Mouse (Mus musculus) forebrain, postnatal 0 days (tissue): ENCODE measurements around the gene Map3k20. TPM values are rescaled to one million over a fixed set of nuclear protein-coding genes. Genes with fewer than 3 reads are reported as not detected.

Source experiments
- ATAC-seq: fragments of 200-750 bp; cut with Nextera tagmentation; 2 replicates; pipeline ENCODE4 v1.8.0; 2017; ENCODE audit warnings: mild to moderate bottlenecking, moderate library complexity
- DNase-seq: peaks from one replicate; pipeline ENCODE4 v3.0.0-alpha.2; 2015
- H3K27ac ChIP-seq: fragments of 300-500 bp; sonication (generic); 2 replicates; pipeline ENCODE4 v1.5.1; 2014; ENCODE audit warnings: low read depth, mild to moderate bottlenecking, antibody characterized with exemption, low read length, moderate library complexity, mixed read lengths
- H3K27me3 ChIP-seq: fragments of 300-500 bp; sonication (generic); 2 replicates; pipeline ENCODE4 v1.6.1; 2014; ENCODE audit warnings: mild to moderate bottlenecking, low read length, mixed read lengths; ENCODE audit not compliant: insufficient read depth
- H3K36me3 ChIP-seq: fragments of 300-500 bp; sonication (generic); 2 replicates; pipeline ENCODE4 v1.6.1; 2014; ENCODE audit warnings: mild to moderate bottlenecking, moderate library complexity; ENCODE audit not compliant: insufficient read depth
- H3K4me1 ChIP-seq: fragments of 300-500 bp; sonication (generic); 2 replicates; pipeline ENCODE4 v1.6.1; 2014; ENCODE audit warnings: antibody characterized with exemption; ENCODE audit not compliant: insufficient read depth
- H3K4me2 ChIP-seq: fragments of 300-500 bp; sonication (generic); 2 replicates; pipeline ENCODE4 v1.6.1; 2014; ENCODE audit warnings: low read depth, mild to moderate bottlenecking, moderate library complexity
- H3K4me3 ChIP-seq: fragments of 300-500 bp; sonication (generic); 2 replicates; pipeline ENCODE4 v1.5.1; 2014; ENCODE audit warnings: low read depth, low read length, mixed read lengths
- H3K9ac ChIP-seq: fragments of 300-500 bp; sonication (generic); 2 replicates; pipeline ENCODE4 v1.6.1; 2014; ENCODE audit warnings: mild to moderate bottlenecking
- H3K9me3 ChIP-seq: fragments of 300-500 bp; sonication (generic); 2 replicates; pipeline ENCODE4 v1.6.1; 2016; ENCODE audit warnings: low read length
- CTCF ChIP-seq: sonication (generic); IDR thresholded peaks from 2 replicates; pipeline ENCODE4 v1.5.1; 2016; ENCODE audit warnings: antibody characterized with exemption, control low read depth, low read depth
- WGBS: fragments of 180-500 bp; shearing (Covaris S2); extraction: QIAGEN DNeasy Blood & Tissue Kit; methylation state at CpG from one replicate; pipeline ENCODE4 v1.1.7; 2014; 5-methylcytosine and 5-hydroxymethylcytosine counted together
- polyA plus RNA-seq: library from polyadenylated mRNA; unstranded; fragments of >200 nt; fragmentation: Nextera tagmentation; extraction: Ambion mirVana; gene quantifications from 2 replicates; pipeline ENCODE4 v1.2.1, GENCODE M21; 2015
- total RNA-seq: library from RNA; depleted of rRNA; stranded (reverse); fragments of >200 nt; gene quantifications from 2 replicates; pipeline ENCODE4 v1.2.3, GENCODE M21; 2014

Map3k20 gene
- total and polyA plus RNA-seq, 2 experiments from 2014 or later, result 3.6 to 8.9 TPM

DNA sequence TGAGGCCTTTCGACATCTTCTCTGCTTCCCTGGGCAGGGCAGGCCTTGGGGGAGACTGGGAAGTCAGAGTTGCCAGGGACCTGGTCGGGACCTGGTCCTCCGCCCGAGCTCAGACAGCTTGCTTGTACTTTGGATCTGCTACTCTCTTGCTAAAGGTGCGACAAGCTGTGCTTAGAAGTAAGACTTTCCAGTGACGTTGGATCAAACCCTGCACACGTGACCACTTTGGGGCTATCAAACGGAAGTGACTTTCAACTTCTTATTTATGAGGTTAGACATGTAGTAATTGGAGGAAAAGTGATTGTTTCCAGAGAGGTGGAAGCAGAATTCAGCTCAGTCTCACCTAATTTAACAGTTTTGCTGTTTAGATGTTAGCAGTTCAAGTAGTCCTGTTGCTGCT lies 7.1 kb downstream of the Map3k20 start:
- no peak for ATAC-seq
- Histone ChIP-seq H3K36me3 (no peaks in the 10 kb centered on the region), H3K27ac (no peak overlapping the region), H3K27me3 (no peaks in the 10 kb centered on the region), H3K4me2 (no peak overlapping the region), H3K4me3 (no peak overlapping the region), H3K9me3 (no peaks in the 10 kb centered on the region), H3K9ac (no peak overlapping the region), H3K4me1 (no peaks in the 10 kb centered on the region)
- no peak for DNase-seq
- no peak for TF ChIP-seq CTCF
- 89% methylated on average over 8 of the region's 8 CpGs for WGBS

- DNase-seq (no peak), ATAC-seq (no peak)
- Histone ChIP-seq H3K27ac (no peak overlapping the region), H3K27me3 (no peaks in the 10 kb centered on the region), H3K9me3 (no peaks in the 10 kb centered on the region), H3K9ac (no peak overlapping the region), H3K36me3 (no peaks in the 10 kb centered on the region), H3K4me1 (no peaks in the 10 kb centered on the region), H3K4me2 (no peak overlapping the region), H3K4me3 (no peak overlapping the region)
- 93% methylated on average over 6 of the region's 6 CpGs for WGBS
- no peak for TF ChIP-seq CTCF
Observed at GRCm38 (mm10) chr2:72294994-72295393, 9.6 kb downstream of the Map3k20 start.

GRCm38 (mm10) chr2:72296984-72297715 lies 11.7 kb downstream of the Map3k20 start:
- Histone ChIP-seq H3K4me3 (no peak overlapping the region), H3K9me3 (no peaks in the 10 kb centered on the region), H3K36me3 (no peaks in the 10 kb centered on the region), H3K27me3 (no peaks in the 10 kb centered on the region), H3K4me2 (no peak overlapping the region), H3K27ac (no peak overlapping the region), H3K9ac (no peak overlapping the region), H3K4me1 (no peaks in the 10 kb centered on the region)
- TF ChIP-seq CTCF, result no peak
- 89% methylated on average over 10 of the region's 10 CpGs for WGBS
- no peak for ATAC-seq
- DNase-seq, result no peak

- H3K4me3 ChIP-seq, result no peak overlapping the region
- no peaks in the 10 kb centered on the region for H3K4me1 ChIP-seq
- ATAC-seq (no peak), DNase-seq (no peak)
- no peaks in the 10 kb centered on the region for H3K36me3 ChIP-seq
- no peak overlapping the region for H3K9ac ChIP-seq
- H3K9me3 ChIP-seq, result no peaks in the 10 kb centered on the region
- H3K27ac ChIP-seq, result no peak overlapping the region
- no peak overlapping the region for H3K4me2 ChIP-seq
- 77% methylated on average over 10 of the region's 10 CpGs for WGBS
- no peaks in the 10 kb centered on the region for H3K27me3 ChIP-seq
- TF ChIP-seq CTCF, result no peak
Observed at GRCm38 (mm10) chr2:72297716-72298082, 12.3 kb downstream of the Map3k20 start.

DNA sequence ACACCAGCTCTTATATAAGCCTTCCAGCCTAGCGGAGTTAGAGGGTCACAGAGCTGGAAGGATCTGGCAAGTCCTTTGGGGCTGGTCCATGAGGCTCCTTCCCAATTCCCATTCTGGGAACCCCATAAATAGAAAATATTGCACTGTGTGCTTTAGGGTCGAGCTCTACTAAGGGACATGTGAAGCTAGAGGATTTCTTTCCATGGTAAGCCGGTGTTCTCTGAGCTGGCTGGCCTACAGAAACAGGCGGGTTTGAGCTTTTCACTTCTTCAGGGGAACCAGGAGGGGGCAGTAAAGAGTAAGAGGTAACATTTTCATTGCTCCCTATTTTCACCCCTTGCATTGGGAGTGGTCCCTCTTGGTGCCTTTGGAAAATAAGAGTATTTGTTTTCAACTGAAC lies 13.0 kb downstream of the Map3k20 start:
- TF ChIP-seq CTCF, result peak; percentile 58
- DNase-seq, result peak; percentile 15
- no peak for ATAC-seq
- H3K4me2 ChIP-seq, result no peak overlapping the region
- no peaks in the 10 kb centered on the region for H3K36me3 ChIP-seq
- no peaks in the 10 kb centered on the region for H3K9me3 ChIP-seq
- no peaks in the 10 kb centered on the region for H3K4me1 ChIP-seq
- WGBS, result 62% methylated on average over 4 of the region's 4 CpGs
- H3K4me3 ChIP-seq, result no peak overlapping the region
- no peak overlapping the region for H3K9ac ChIP-seq
- no peaks in the 10 kb centered on the region for H3K27me3 ChIP-seq
- no peak overlapping the region for H3K27ac ChIP-seq

GRCm38 (mm10) chr2:72301194-72301916 lies 15.9 kb downstream of the Map3k20 start:
- Histone ChIP-seq H3K4me2 (no peak overlapping the region), H3K4me3 (no peak overlapping the region), H3K4me1 (no peaks in the 10 kb centered on the region), H3K36me3 (no peaks in the 10 kb centered on the region), H3K9me3 (no peaks in the 10 kb centered on the region), H3K27me3 (no peaks in the 10 kb centered on the region), H3K9ac (no peak overlapping the region), H3K27ac (no peak overlapping the region)
- WGBS, result 88% methylated on average over 9 of the region's 9 CpGs
- DNase-seq, result no peak
- ATAC-seq, result no peak
- no peak for TF ChIP-seq CTCF

DNA sequence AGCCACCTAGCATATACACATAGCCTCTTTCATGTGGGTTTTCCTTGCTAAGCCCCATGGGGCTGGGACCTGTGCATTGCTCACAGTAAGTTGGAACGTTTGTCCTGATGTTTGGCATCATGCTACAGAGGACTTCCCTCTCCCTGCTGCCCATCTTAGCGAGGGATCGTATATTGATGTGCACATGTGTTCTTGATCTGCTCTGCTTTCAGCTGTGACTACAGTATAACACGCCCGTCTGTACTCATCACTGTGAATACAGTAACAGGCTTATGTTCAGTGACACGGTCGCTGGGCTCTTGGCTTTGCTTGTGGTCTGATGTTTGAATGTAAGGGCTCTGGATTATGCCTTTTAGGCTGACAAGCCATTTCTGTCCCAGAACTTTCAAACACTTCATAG lies 20.3 kb downstream of the Map3k20 start:
- TF ChIP-seq CTCF, result no peak
- WGBS, result 95% methylated on average over 7 of the region's 7 CpGs
- no peak overlapping the region for H3K4me3 ChIP-seq
- H3K27me3 ChIP-seq, result no peaks in the 10 kb centered on the region
- H3K4me1 ChIP-seq, result no peaks in the 10 kb centered on the region
- no peak overlapping the region for H3K9ac ChIP-seq
- no peaks in the 10 kb centered on the region for H3K36me3 ChIP-seq
- no peak overlapping the region for H3K4me2 ChIP-seq
- no peak overlapping the region for H3K27ac ChIP-seq
- ATAC-seq (no peak), DNase-seq (no peak)
- no peaks in the 10 kb centered on the region for H3K9me3 ChIP-seq
